Mouse (Mus musculus) heart, embryonic 16.5 days (tissue): ENCODE measurements around the gene Usf1. TPM values are rescaled to one million over a fixed set of nuclear protein-coding genes. Genes with fewer than 3 reads are reported as not detected.

ENCODE experiments used
- ATAC-seq: fragments of 200-750 bp; cut with Nextera tagmentation; replicated peaks from 2 replicates; pipeline ENCODE4 v1.8.0; 2017; ENCODE audit warnings: moderate number of reproducible peaks; ENCODE audit not compliant: insufficient read depth, low FRiP score; ENCODE audit errors: extremely low read depth
- H3K27ac ChIP-seq: fragments of 300-500 bp; sonication (generic); 2 replicates; pipeline ENCODE4 v1.5.1; 2014; ENCODE audit warnings: mild to moderate bottlenecking, low read length, control low read depth, moderate library complexity
- H3K27me3 ChIP-seq: fragments of 300-500 bp; sonication (generic); 2 replicates; pipeline ENCODE4 v1.6.1; 2014; ENCODE audit warnings: low read length, mixed read lengths; ENCODE audit not compliant: control insufficient read depth, insufficient read depth
- H3K36me3 ChIP-seq: fragments of 300-500 bp; sonication (generic); 2 replicates; pipeline ENCODE4 v1.6.1; 2014; ENCODE audit not compliant: control insufficient read depth, insufficient read depth
- H3K4me1 ChIP-seq: fragments of 300-500 bp; sonication (generic); 2 replicates; pipeline ENCODE4 v1.6.1; 2014; ENCODE audit warnings: low read length, mixed read lengths; ENCODE audit not compliant: control insufficient read depth, insufficient read depth
- H3K4me2 ChIP-seq: fragments of 300-500 bp; sonication (generic); 2 replicates; pipeline ENCODE4 v1.6.1; 2014; ENCODE audit warnings: low read depth, mild to moderate bottlenecking, control low read depth, low read length
- H3K4me3 ChIP-seq: fragments of 300-500 bp; sonication (generic); 2 replicates; pipeline ENCODE4 v1.5.1; 2014; ENCODE audit warnings: mild to moderate bottlenecking, control low read depth, low read length
- H3K9ac ChIP-seq: fragments of 300-500 bp; sonication (generic); 2 replicates; pipeline ENCODE4 v1.6.1; 2014; ENCODE audit warnings: low read length, control low read depth
- H3K9me3 ChIP-seq: fragments of 300-500 bp; sonication (generic); replicated peaks from 2 replicates; pipeline ENCODE4 v1.6.1; 2016; ENCODE audit warnings: low read length; ENCODE audit not compliant: control insufficient read depth
- WGBS: fragments of 180-500 bp; shearing (Covaris S2); extraction: QIAGEN DNeasy Blood & Tissue Kit; methylation state at CpG from one replicate; pipeline ENCODE4 v1.1.7; 2014; 5-methylcytosine and 5-hydroxymethylcytosine counted together
- polyA plus RNA-seq: library from polyadenylated mRNA; unstranded; fragments of >200 nt; fragmentation: Nextera tagmentation; extraction: Ambion mirVana; gene quantifications from 2 replicates; pipeline ENCODE4 v1.2.1, GENCODE M21; 2015

Usf1 gene
- polyA plus RNA-seq, 1 experiment from 2014 or later: 53.1 TPM

DNA sequence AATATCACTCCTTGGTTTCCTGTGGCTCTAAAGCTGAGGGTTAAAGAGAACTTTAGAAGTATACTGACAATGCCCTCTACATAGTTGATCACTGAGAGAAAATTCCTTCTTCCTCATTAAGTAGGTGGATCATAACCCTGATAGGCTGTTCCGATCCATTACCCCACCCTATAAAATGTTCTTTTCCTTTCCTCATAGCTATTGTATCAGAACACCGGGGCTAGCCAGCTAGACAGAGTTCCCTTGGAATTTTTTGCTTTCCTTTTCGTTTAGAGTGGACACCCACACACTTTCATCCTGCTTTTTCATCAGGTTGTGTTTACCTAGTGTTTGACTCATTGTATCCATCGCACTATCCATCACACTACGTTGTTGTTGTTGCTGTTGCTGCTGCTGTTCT lies 13.5 kb downstream of the Usf1 start:
- no peaks in the 10 kb centered on the region for H3K27me3 ChIP-seq
- peaks cover 5% of the 10 kb centered on the region for H3K36me3 ChIP-seq
- WGBS: 33% methylated on average over 5 of the region's 5 CpGs
- H3K4me2 ChIP-seq: peak overlapping the region; percentile 22; the same call in 1 of the 2 replicates
- no peak overlapping the region for H3K9ac ChIP-seq
- ATAC-seq: no peak
- no peak overlapping the region for H3K4me3 ChIP-seq
- H3K9me3 ChIP-seq: no peaks in the 10 kb centered on the region
- peak overlapping the region; percentile 6 for H3K27ac ChIP-seq
- H3K4me1 ChIP-seq: peaks cover 9% of the 10 kb centered on the region

DNA sequence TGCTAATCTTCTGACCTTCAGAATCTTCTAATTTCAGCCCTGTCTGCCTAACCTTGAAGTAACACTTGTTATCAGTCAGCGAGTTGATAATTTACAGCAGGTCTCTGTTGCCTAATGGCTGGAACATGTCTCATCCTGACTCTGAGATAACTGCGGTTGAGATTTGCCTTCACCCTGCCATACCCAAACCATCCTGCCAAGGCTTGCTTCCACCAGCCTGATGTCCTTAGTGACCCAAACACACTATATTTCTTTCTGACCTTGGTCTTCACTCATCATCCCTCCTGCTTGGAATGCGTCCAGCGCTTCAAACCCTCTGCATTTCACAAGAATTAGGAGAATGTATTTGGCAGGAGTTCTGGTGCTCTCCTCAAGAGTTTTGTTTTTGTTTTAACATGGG lies 14.0 kb downstream of the Usf1 start:
- Histone ChIP-seq H3K27me3 (no peaks in the 10 kb centered on the region), H3K4me1 (peaks cover 9% of the 10 kb centered on the region), H3K27ac (peak overlapping the region; percentile 6), H3K4me3 (no peak overlapping the region), H3K4me2 (peak overlapping the region; percentile 22; the same call in 1 of the 2 replicates), H3K9ac (no peak overlapping the region), H3K36me3 (no peaks in the 10 kb centered on the region; the same call in 1 of the 2 replicates), H3K9me3 (no peaks in the 10 kb centered on the region)
- WGBS: 33% methylated on average over 4 of the region's 4 CpGs
- peak; percentile 52 for ATAC-seq

- no peak overlapping the region for H3K27ac ChIP-seq
- no peak overlapping the region for H3K9ac ChIP-seq
- no peaks in the 10 kb centered on the region for H3K9me3 ChIP-seq
- H3K4me1 ChIP-seq: no peaks in the 10 kb centered on the region
- H3K4me3 ChIP-seq: no peak overlapping the region
- H3K36me3 ChIP-seq: no peaks in the 10 kb centered on the region
- H3K4me2 ChIP-seq: no peak overlapping the region
- 77% methylated on average over 5 of the region's 5 CpGs for WGBS
- ATAC-seq: no peak
- H3K27me3 ChIP-seq: no peaks in the 10 kb centered on the region
Measured at GRCm38 (mm10) chr1:171432158-171432557, 21.0 kb downstream of the Usf1 start.

DNA sequence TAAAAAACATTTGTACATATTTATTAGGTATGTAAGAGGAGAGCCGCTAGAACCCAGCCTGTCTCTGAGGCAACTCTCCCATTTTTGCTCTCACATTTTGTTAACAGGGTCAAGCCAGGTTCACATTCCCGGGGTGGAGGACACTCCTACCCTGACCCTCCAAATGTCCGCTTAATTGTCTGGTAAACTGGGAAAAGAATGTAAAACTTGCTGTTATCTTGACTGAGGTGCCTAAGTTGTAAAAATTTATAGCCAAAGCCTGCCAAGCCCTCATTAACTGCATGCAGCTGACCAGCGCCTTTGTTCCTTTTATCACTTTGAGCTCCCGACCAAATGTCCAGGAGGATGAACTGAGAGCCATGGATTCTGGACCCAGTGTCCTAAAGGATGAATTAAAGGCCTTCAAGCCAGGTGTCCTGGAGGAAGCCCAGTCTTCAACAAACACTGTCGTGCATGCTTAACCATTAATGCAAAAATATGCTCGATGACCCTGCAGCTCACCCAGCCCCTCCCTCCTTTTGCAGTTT lies 24.2 kb downstream of the Usf1 start:
- H3K4me2 ChIP-seq: no peak overlapping the region
- H3K9me3 ChIP-seq: no peaks in the 10 kb centered on the region
- H3K27ac ChIP-seq: no peak overlapping the region
- H3K9ac ChIP-seq: no peak overlapping the region
- no peak overlapping the region for H3K4me3 ChIP-seq
- no peak for ATAC-seq
- H3K36me3 ChIP-seq: no peaks in the 10 kb centered on the region
- peaks cover 13% of the 10 kb centered on the region for H3K4me1 ChIP-seq
- 39% methylated on average over 7 of the region's 7 CpGs for WGBS
- H3K27me3 ChIP-seq: no peaks in the 10 kb centered on the region

- no peaks in the 10 kb centered on the region for H3K27me3 ChIP-seq
- 46% methylated on average over 1 of the region's 1 CpGs for WGBS
- H3K36me3 ChIP-seq: no peaks in the 10 kb centered on the region
- no peak overlapping the region for H3K4me3 ChIP-seq
- no peak overlapping the region for H3K9ac ChIP-seq
- H3K4me1 ChIP-seq: peaks cover 18% of the 10 kb centered on the region
- no peak overlapping the region for H3K27ac ChIP-seq
- H3K9me3 ChIP-seq: no peaks in the 10 kb centered on the region
- H3K4me2 ChIP-seq: no peak overlapping the region
- no peak for ATAC-seq
Measured at GRCm38 (mm10) chr1:171435974-171436373, 24.9 kb downstream of the Usf1 start.

DNA sequence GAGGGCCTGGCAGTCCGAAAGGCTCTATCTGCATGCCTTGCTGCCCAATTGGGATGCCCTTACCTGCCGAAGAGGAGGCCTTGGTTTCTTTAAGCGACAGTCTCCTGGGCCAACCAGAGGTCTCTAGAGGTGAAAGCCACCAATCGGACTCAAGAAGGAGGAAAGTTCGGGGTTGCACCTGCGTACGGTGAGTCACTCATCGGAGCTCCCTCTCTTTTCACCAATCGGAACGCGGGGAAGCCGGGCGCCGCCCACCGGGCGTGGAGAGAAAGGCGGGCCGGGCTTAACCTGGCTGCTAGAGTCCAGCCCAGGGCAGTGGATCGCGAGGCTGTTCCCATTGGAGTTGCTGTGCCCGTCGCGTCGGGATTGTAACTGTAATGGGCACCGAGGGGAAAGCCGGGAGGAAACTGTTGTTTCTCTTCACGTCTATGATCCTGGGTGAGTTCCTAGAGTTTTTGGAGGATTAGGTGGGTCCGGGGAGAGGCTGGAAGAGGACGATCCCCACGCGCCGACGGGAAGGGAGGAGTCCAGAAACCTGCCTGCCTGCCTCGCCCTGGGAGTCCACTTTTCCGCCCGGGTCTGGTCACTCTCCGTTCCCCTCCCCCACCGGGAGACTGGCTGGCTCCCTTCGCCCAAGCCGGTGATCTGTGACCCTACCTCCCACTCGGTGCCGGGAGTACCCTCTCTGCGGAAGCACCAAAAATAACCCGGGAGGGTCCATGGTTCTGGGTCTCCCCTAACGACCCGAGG lies 26.3 kb downstream of the Usf1 start, which contains the start of gene F11r:
F11r (plus strand) TSS at position 272 of the 750 bp plus-strand sequence.
- Histone ChIP-seq H3K4me3 (peak within 1 kb of the TSS; percentile 92), H3K9ac (peak within 1 kb of the TSS; percentile 87), H3K27ac (peak within 1 kb of the TSS; percentile 89), H3K4me2 (peak within 1 kb of the TSS; percentile 76), H3K9me3 (no peaks in the 10 kb centered on the region), H3K4me1 (peaks cover 33% of the 10 kb centered on the region), H3K27me3 (no peaks in the 10 kb centered on the region), H3K36me3 (no peaks in the 10 kb centered on the region)
- peak; percentile 72 for ATAC-seq
- under 1% methylated on average over 46 of the region's 46 CpGs for WGBS

DNA sequence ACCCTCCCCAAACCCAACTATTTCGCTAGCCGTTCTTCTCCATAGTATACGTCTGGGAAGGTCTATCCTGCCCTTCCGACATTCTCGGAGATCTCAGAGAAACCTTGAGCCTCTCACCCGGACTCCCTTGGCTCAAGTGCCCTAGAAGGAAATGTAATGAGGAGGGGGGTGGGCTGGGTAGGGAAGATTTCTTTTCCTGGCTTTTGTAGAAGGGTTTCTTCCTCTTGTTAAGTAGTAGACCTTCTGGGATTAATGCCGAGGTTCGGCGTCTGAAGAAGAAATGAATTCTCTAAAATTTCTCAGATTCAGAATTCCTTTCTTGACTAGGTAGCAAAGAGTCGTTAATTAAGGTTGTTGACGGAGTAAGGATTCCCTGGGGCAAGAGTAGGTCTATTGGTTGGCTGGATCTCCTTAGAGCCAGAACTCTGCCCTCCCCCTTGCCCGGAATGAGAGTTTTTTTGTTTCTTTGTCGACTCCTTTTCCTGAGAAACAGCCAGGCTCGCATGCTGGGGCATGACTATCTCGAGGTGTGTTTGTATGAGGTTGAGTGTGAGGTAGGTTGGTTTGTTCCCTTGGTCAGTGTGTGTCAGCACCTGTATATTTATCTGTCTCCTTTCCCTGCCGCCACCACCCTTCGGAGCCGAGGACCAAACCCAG lies 27.0 kb downstream of the Usf1 start:
- H3K4me1 ChIP-seq: peaks cover 36% of the 10 kb centered on the region
- H3K27me3 ChIP-seq: no peaks in the 10 kb centered on the region
- H3K36me3 ChIP-seq: no peaks in the 10 kb centered on the region
- no peak for ATAC-seq
- H3K27ac ChIP-seq: peak overlapping the region; percentile 89
- no peaks in the 10 kb centered on the region for H3K9me3 ChIP-seq
- peak overlapping the region; percentile 87 for H3K9ac ChIP-seq
- WGBS: 3% methylated on average over 18 of the region's 18 CpGs
- peak overlapping the region; percentile 76 for H3K4me2 ChIP-seq
- peak overlapping the region; percentile 92 for H3K4me3 ChIP-seq

- Histone ChIP-seq H3K9ac (peak overlapping the region; percentile 87), H3K36me3 (peaks cover 4% of the 10 kb centered on the region; the same call in 1 of the 2 replicates), H3K9me3 (peaks cover 6% of the 10 kb centered on the region; the same call in 1 of the 2 replicates), H3K4me3 (peak overlapping the region; percentile 92), H3K4me2 (peak overlapping the region; percentile 76), H3K27ac (peak overlapping the region; percentile 89), H3K4me1 (peaks cover 37% of the 10 kb centered on the region), H3K27me3 (no peaks in the 10 kb centered on the region)
- 14% methylated on average over 8 of the region's 8 CpGs for WGBS
- ATAC-seq: no peak
Measured at GRCm38 (mm10) chr1:171439072-171439471, 28.0 kb downstream of the Usf1 start.
